Mouse (Mus musculus): ENCODE data around the gene Gpr146. TPM values are rescaled to one million over a fixed set of nuclear protein-coding genes. Genes with fewer than 3 reads are reported as not detected.
A peak's percentile ranks its signal among the peaks of the same experiment; 100 is the strongest.
"Not testable (repeated sequence)": the region's sequence is repeated elsewhere in the genome, so short reads cannot be mapped to it uniquely, and the experiment has no call there.

Gpr146 gene
- polyA plus RNA-seq, 1 experiment from 2014 or later: 7.8 TPM

- TF ChIP-seq CTCF (IDR thresholded peaks at IDR 0.05; ENCODE audit: low read depth): no peak
- ATAC-seq (replicated peaks; ENCODE audit: low FRiP score, low read depth) (no peak), DNase-seq (ENCODE audit: low spot score) (no peak)
- no peaks in the 10 kb centered on the region for H3K9me3 ChIP-seq (replicated peaks; ENCODE audit: low read length)
- H3K27ac ChIP-seq: peak overlapping the region; percentile 65
- peak overlapping the region; percentile 15; the same call in 1 of the 2 replicates for H3K4me2 ChIP-seq (ENCODE audit: low read length)
- peaks cover 41% of the 10 kb centered on the region for H3K4me1 ChIP-seq (replicated peaks; ENCODE audit: insufficient read depth, low read length)
- no peak overlapping the region for H3K4me3 ChIP-seq (replicated peaks; ENCODE audit: low read depth, low read length)
- no peaks in the 10 kb centered on the region for H3K27me3 ChIP-seq (ENCODE audit: insufficient read depth, low read length)
- H3K9ac ChIP-seq (ENCODE audit: low read depth, low read length): peak overlapping the region; percentile 35; the same call in 1 of the 2 replicates
- H3K36me3 ChIP-seq (ENCODE audit: insufficient read depth, low read length): 0 out of 2 replicates have a peak, but pooled peaks cover 4% of the 10 kb centered on the region
- 54% methylated on average over 17 of the region's 17 CpGs for WGBS
Observed at GRCm38 (mm10) chr5:139388694-139389675, 11.5 kb downstream of the Gpr146 start.

GRCm38 (mm10) chr5:139389676-139390061, 12.2 kb downstream of the Gpr146 start:
- no peak for TF ChIP-seq CTCF (IDR thresholded peaks at IDR 0.05; ENCODE audit: low read depth)
- H3K9ac ChIP-seq (ENCODE audit: low read depth, low read length): 0 out of 2 replicates have a peak overlapping the region, but pooled peaks have one; percentile 50

DNA sequence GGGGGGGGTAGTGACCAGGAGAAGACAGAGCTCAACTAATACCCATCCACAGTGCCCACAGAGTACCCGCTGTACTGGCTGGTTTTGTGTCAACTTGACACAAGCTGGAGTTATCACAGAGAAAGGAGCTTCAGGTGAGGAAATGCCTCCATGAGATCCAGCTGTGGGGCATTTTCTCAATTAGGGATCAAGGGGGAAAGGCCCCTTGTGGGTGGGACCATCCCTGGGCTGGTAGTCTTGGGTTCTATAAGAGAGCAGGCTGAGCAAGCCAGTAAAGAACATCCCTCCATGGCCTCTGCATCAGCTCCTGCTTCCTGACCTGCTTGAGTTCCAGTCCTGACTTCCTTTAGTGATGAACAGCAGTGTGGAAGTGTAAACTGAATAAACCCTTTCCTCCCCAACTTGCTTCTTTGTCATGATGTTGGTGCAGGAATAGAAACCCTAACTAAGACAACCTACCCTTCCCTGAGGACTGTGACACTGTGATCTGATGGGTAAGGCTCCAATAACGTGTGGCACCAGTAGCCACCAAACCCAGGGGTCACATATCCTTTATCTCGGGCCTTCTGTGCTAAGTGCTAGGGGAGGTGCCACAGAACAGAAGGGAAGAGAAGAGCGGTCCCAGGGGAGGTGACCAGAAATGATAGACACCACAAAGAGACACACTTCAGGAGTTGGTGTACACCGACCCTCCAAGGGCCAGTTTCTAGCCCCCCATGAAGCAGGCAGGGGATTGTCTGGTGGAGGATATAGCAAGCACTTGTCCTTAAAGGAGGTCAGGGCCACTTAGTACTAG, 13.0 kb downstream of the Gpr146 start:
- not testable (repeated sequence) for H3K36me3 ChIP-seq (ENCODE audit: insufficient read depth, low read length); H3K27me3 ChIP-seq (ENCODE audit: insufficient read depth, low read length); H3K9me3 ChIP-seq (replicated peaks; ENCODE audit: low read length); H3K4me3 ChIP-seq (replicated peaks; ENCODE audit: low read depth, low read length); ATAC-seq (replicated peaks; ENCODE audit: low FRiP score, low read depth); H3K4me2 ChIP-seq (ENCODE audit: low read length); DNase-seq (ENCODE audit: low spot score)
- 69% methylated on average over 5 of the region's 5 CpGs for whole genome bisulfite sequencing
- Histone ChIP-seq H3K4me1 (replicated peaks; ENCODE audit: insufficient read depth, low read length) (peaks cover 27% of the 10 kb centered on the region), H3K9ac (ENCODE audit: low read depth, low read length) (0 out of 2 replicates have a peak overlapping the region, but pooled peaks have one; percentile 13), H3K27ac (0 out of 2 replicates have a peak overlapping the region, but pooled peaks have one; percentile 65)

More at GRCm38 (mm10) chr5:139389676-139390061, 12.2 kb downstream of the Gpr146 start:
- WGBS: 11% methylated on average over 6 of the region's 6 CpGs
- H3K4me1 ChIP-seq (replicated peaks; ENCODE audit: insufficient read depth, low read length): peaks cover 34% of the 10 kb centered on the region
- no peak overlapping the region for H3K4me3 ChIP-seq (replicated peaks; ENCODE audit: low read depth, low read length)
- peak overlapping the region; percentile 65 for H3K27ac ChIP-seq
- peak; percentile 25; the same call in 1 of the 2 replicates for ATAC-seq (replicated peaks; ENCODE audit: low FRiP score, low read depth)
- peak; percentile 74 for DNase-seq (ENCODE audit: low spot score)
- H3K36me3 ChIP-seq (ENCODE audit: insufficient read depth, low read length): 0 out of 2 replicates have a peak, but pooled peaks cover 4% of the 10 kb centered on the region
- no peaks in the 10 kb centered on the region for H3K27me3 ChIP-seq (ENCODE audit: insufficient read depth, low read length)
- no peaks in the 10 kb centered on the region for H3K9me3 ChIP-seq (replicated peaks; ENCODE audit: low read length)
- no peak overlapping the region for H3K4me2 ChIP-seq (ENCODE audit: low read length)

DNA sequence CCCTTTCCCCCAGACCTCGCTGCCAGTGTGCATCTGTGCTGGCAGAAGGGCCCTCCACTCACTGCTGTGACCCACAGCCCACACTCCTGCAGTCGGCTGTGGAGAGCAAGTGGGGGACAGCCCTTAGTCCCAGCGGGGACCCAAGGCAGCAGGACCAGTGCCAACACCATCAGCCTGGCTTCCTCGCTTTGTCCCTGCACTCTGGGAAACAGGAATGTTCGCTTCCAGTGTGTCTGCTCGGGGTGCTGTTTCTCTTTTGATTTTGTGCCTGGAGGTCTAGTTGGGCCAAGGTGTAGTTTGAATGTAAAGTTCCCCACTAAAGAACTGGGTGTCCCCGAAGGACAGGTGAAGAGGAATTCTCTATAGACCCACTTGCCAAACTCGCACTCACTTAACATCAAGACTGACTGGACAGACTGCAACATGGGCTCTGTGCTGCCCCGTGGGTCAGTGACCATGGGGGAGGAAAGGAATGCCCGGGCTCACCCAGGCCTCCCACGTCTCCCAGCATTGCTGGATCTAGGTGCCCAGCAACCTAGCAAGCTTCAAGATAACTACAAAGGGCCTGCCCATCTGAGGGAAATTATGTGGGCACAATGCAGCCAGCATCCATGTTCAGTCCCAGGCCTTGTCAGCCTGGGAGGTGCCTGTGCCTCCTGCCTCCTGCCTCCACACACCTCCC, 14.0 kb downstream of the Gpr146 start:
- peak; percentile 57 for DNase-seq (ENCODE audit: low spot score)
- Histone ChIP-seq H3K4me3 (replicated peaks; ENCODE audit: low read depth, low read length) (no peak overlapping the region), H3K4me2 (ENCODE audit: low read length) (no peak overlapping the region), H3K27me3 (ENCODE audit: insufficient read depth, low read length) (no peaks in the 10 kb centered on the region), H3K9me3 (replicated peaks; ENCODE audit: low read length) (no peaks in the 10 kb centered on the region), H3K9ac (ENCODE audit: low read depth, low read length) (0 out of 2 replicates have a peak overlapping the region, but pooled peaks have one; percentile 13), H3K27ac (no peak overlapping the region), H3K36me3 (ENCODE audit: insufficient read depth, low read length) (0 out of 2 replicates have a peak, but pooled peaks cover 4% of the 10 kb centered on the region), H3K4me1 (replicated peaks; ENCODE audit: insufficient read depth, low read length) (peaks cover 21% of the 10 kb centered on the region)
- ATAC-seq (replicated peaks; ENCODE audit: low FRiP score, low read depth): no peak
- WGBS: 59% methylated on average over 11 of the region's 11 CpGs
- TF ChIP-seq CTCF (IDR thresholded peaks at IDR 0.05; ENCODE audit: low read depth): no peak

GRCm38 (mm10) chr5:139392219-139393196, 15.0 kb downstream of the Gpr146 start:
- Histone ChIP-seq H3K4me2 (ENCODE audit: low read length) (no peak overlapping the region), H3K9ac (ENCODE audit: low read depth, low read length) (no peak overlapping the region), H3K36me3 (ENCODE audit: insufficient read depth, low read length) (0 out of 2 replicates have a peak, but pooled peaks cover 4% of the 10 kb centered on the region), H3K4me1 (replicated peaks; ENCODE audit: insufficient read depth, low read length) (peaks cover 21% of the 10 kb centered on the region), H3K27me3 (ENCODE audit: insufficient read depth, low read length) (no peaks in the 10 kb centered on the region), H3K9me3 (replicated peaks; ENCODE audit: low read length) (no peaks in the 10 kb centered on the region), H3K27ac (no peak overlapping the region), H3K4me3 (replicated peaks; ENCODE audit: low read depth, low read length) (no peak overlapping the region)
- no peak for TF ChIP-seq CTCF (IDR thresholded peaks at IDR 0.05; ENCODE audit: low read depth)
- DNase-seq (ENCODE audit: low spot score) (no peak), ATAC-seq (replicated peaks; ENCODE audit: low FRiP score, low read depth) (no peak)
- 92% methylated on average over 37 of the region's 37 CpGs for WGBS

All from kidney, postnatal 0 days (tissue).